Mouse (Mus musculus) adrenal gland, adult 18-20 months (tissue): ENCODE results near the gene Mllt1. TPM values are rescaled to one million over a fixed set of nuclear protein-coding genes. Genes with fewer than 3 reads are reported as not detected.

Experiments
- total RNA-seq, 2 experiments: library from RNA; stranded (reverse); gene quantifications; 1 replicate in 1 of 2; 2 replicates in 1 of 2; pipeline ENCODE4 v1.2.3; 2021

The Mllt1 gene
- total RNA-seq, 2 experiments from 2014 or later: 31.1 to 32.4 TPM

Other genes with a start within 250 kb of the Mllt1 start
- gene Ndufa11, start 217.6 kb downstream of the Mllt1 start, total RNA-seq: 100 to 1,000 TPM; 276 to 402 TPM
- gene Vmac, start 217.4 kb downstream of the Mllt1 start, total RNA-seq: 10 to 100 TPM; 20.1 to 26.1 TPM
- 1 to 10 TPM; 3.4 to 4.0 TPM for gene Nrtn, start 177.9 kb downstream of the Mllt1 start, total RNA-seq
- 10 to 100 TPM; 28.3 to 31.3 TPM for gene Dus3l, start 170.7 kb downstream of the Mllt1 start, total RNA-seq
- gene Prr22, start 165.2 kb downstream of the Mllt1 start, total RNA-seq: under 1 TPM; 0.48 to 0.93 TPM
- 1 to 10 TPM; 3.8 to 5.6 TPM for gene Rfx2, start 104.4 kb downstream of the Mllt1 start, total RNA-seq
- under 1 TPM in 1 of 2 experiments, not detected in 1; 0.27 TPM for gene Acsbg2, start 61.0 kb downstream of the Mllt1 start, total RNA-seq
- gene 1700061G19Rik, start 59.9 kb downstream of the Mllt1 start, total RNA-seq: 1 to 10 TPM in 1 of 2 experiments, under 1 TPM in 1; 0.83 to 2.9 TPM
- under 1 TPM in 1 of 2 experiments, not detected in 1; 0.13 TPM for gene Acer1, start 46.7 kb upstream of the Mllt1 start, total RNA-seq
- gene Clpp, start 54.9 kb upstream of the Mllt1 start, total RNA-seq: 100 to 1,000 TPM; 111 to 124 TPM
- 10 to 100 TPM; 44.2 to 65.2 TPM for gene Alkbh7, start 61.9 kb upstream of the Mllt1 start, total RNA-seq
- gene Pspn, start 64.6 kb upstream of the Mllt1 start, total RNA-seq: 1 to 10 TPM in 1 of 2 experiments, not detected in 1; 1.3 TPM
- 10 to 100 TPM; 56.4 to 72.1 TPM for gene Gtf2f1, start 75.9 kb upstream of the Mllt1 start, total RNA-seq
- under 1 TPM in 1 of 2 experiments, not detected in 1; 0.26 TPM for gene Gm17949, start 76.1 kb upstream of the Mllt1 start, total RNA-seq
- 10 to 100 TPM; 84.2 to 92.7 TPM for gene Khsrp, start 96.1 kb upstream of the Mllt1 start, total RNA-seq
- not detected for gene Slc25a41, start 106.2 kb upstream of the Mllt1 start, total RNA-seq
- under 1 TPM; 0.36 to 0.67 TPM for gene Crb3, start 123.7 kb upstream of the Mllt1 start, total RNA-seq
- gene Slc25a23, start 124.4 kb upstream of the Mllt1 start, total RNA-seq: 100 to 1,000 TPM in 1 of 2 experiments, 10 to 100 TPM in 1; 73.2 to 108 TPM
- gene Dennd1c, start 143.1 kb upstream of the Mllt1 start, total RNA-seq: 1 to 10 TPM; 1.3 to 2.3 TPM
- gene Tubb4a, start 152.4 kb upstream of the Mllt1 start, total RNA-seq: 1 to 10 TPM; 4.0 to 4.3 TPM
- gene Tnfsf9, start 169.9 kb upstream of the Mllt1 start, total RNA-seq: under 1 TPM; 0.38 to 0.63 TPM
- not detected for gene Cd70, start 214.4 kb upstream of the Mllt1 start, total RNA-seq